In genomic region chr7:129842303-129843122, GRCm38 (mm10) we compare ENCODE assay signal across 9 mouse cellular contexts.
DNase-seq lines count a peak whose midpoint lies in the region; ATAC-seq lines count a peak whose summit lies in the region.
"Had no signal": no experiment of that assay in that cellular context is flagged by ENCODE, and none has a peak within 500 bp of the region (broad histone marks: within the 10 kb centered on the region; RNA-seq: fewer than 3 reads in every experiment).

No protein-coding gene starts in this region.

- H3K36me3 ChIP-seq in forebrain, embryonic 13.5 days (ENCODE audit: poor library complexity, severe bottlenecking): no peaks in the 10 kb centered on the region

- WGBS in forebrain, embryonic 13.5 days: 27% methylated on average over 10 of the region's 10 CpGs

- DNase-seq in left cerebral cortex, adult 9 months (ENCODE audit: low spot score in 2 of 2): peak; percentile 24 to 60
- no peak for DNase-seq in left cerebral cortex, postnatal 36 days (ENCODE audit: low spot score in 2 of 2)
- peak; percentile 34 for DNase-seq in brain, embryonic 18.5 days (ENCODE audit: low read depth, low spot score)
- peak; percentile 70 for DNase-seq in layer of hippocampus, adult 9-11 months
- no peak for DNase-seq in thymus, postnatal 36 days
- DNase-seq in thymus, postnatal 4 days: no peak

- peak overlapping the region; percentile 51 for H3K27ac ChIP-seq in forebrain, embryonic 13.5 days

- H3K9me3 ChIP-seq in forebrain, embryonic 13.5 days (replicated peaks): no peaks in the 10 kb centered on the region

- no peak overlapping the region for H3K4me2 ChIP-seq in forebrain, embryonic 13.5 days

- peaks cover 50% of the 10 kb centered on the region for H3K27me3 ChIP-seq in forebrain, embryonic 13.5 days

- intact Hi-C loops in left cerebral cortex, postnatal 36 days (cut with DNase I): no loop called here

- no peak overlapping the region for H3K9ac ChIP-seq in forebrain, embryonic 13.5 days

- no peak overlapping the region for H3K4me3 ChIP-seq in forebrain, embryonic 13.5 days
- H3K4me3 ChIP-seq: erythroblast, embryonic 14.5 days had no signal

- ATAC-seq in forebrain, embryonic 13.5 days: peak; percentile 98
- ATAC-seq: inflammation-experienced regulatory T-cells, adult 6 months had no signal

- H3K4me1 ChIP-seq in forebrain, embryonic 13.5 days: peaks cover 14% of the 10 kb centered on the region

Comparison
In these comparisons a context has a peak if more than half of its experiments do, and no peak if none do; other contexts are left out.
1. DNase-seq: peak in left cerebral cortex, adult 9 months (2 of 2), brain, embryonic 18.5 days (single experiment) and layer of hippocampus, adult 9-11 months (single experiment); none in left cerebral cortex, postnatal 36 days (0 of 2), thymus, postnatal 36 days (0 of 2) and thymus, postnatal 4 days (single experiment).